Mouse (Mus musculus): Measurements from ENCODE around the gene Lefty2. TPM values are rescaled to one million over a fixed set of nuclear protein-coding genes. Genes with fewer than 3 reads are reported as not detected.

Lefty2 gene
- polyA plus RNA-seq, 1 experiment: not detected

DNA sequence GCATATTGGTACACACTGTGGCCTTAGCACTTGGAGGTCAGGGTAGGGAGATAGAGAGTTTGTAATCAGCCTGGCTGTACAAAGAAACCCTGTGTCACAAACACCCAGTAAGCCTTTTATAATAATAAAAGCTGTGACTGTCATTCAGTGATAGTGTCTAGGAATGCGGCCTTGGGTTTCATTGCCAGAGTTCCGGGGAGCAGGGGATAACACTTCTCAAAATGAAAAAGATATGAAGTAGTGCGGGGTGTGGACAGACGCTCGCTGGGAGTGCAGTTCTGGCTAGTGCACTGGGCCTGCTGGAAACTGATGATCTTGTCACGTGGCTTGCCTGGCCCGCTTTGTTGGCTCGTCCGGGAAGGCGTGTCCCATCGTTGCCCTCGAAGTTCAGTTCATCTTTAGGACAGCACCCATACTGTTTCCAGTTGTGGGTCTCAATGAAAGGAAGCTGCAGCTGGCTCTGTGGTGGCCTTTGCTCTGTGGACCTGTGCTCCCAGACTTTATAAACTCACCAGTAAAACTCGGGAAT lies 22.7 kb upstream of the Lefty2 start:
- no peak overlapping the region for H3K4me3 ChIP-seq (ENCODE audit: insufficient read depth, low read length)
- no peak overlapping the region for H3K27ac ChIP-seq (ENCODE audit: insufficient read depth, low read length)
- no peaks in the 10 kb centered on the region for H3K4me1 ChIP-seq (ENCODE audit: control insufficient read depth, insufficient read depth, low read length)
- TF ChIP-seq CTCF (IDR thresholded peaks at IDR 0.05; ENCODE audit: borderline replicate concordance, insufficient read depth, low read length): no peak
- no peak for TF ChIP-seq POLR2A (IDR thresholded peaks at IDR 0.05; ENCODE audit: low read depth, low read length)

DNA sequence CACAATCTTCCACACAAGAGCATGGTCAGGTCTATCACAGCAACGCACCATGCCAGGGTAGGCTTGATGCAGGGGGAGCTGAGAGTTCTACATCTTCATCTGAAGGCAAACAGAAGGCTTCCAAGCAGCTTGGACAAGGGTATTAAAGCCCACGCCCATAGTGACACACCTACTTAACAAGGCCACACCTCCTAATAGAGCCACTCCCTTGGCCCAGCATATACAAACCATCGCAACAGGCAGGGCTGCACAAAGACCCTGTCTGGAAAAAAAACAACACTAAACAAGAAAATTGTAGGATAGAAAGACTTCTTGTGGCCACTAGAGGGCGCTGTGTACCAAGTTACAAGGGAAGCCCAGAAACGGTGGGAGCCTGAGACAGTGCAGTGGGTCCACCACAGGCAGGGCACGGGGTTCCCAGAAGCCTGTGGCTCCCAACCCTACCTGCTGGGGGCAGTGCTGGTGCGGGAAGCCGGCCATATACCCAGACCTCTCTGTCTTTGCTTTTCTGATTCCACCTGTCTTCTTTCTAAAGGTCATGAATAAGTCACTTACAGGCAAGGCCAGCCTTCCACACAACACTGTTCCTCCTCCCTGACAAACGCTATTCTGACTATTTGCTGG lies 18.9 kb upstream of the Lefty2 start:
- Histone ChIP-seq H3K4me3 (ENCODE audit: insufficient read depth, low read length) (no peak overlapping the region), H3K27ac (ENCODE audit: insufficient read depth, low read length) (no peak overlapping the region), H3K4me1 (ENCODE audit: control insufficient read depth, insufficient read depth, low read length) (no peaks in the 10 kb centered on the region)
- TF ChIP-seq CTCF (IDR thresholded peaks at IDR 0.05; ENCODE audit: borderline replicate concordance, insufficient read depth, low read length) (peak; percentile 33; the same call in 1 of the 2 replicates), POLR2A (IDR thresholded peaks at IDR 0.05; ENCODE audit: low read depth, low read length) (no peak)

DNA sequence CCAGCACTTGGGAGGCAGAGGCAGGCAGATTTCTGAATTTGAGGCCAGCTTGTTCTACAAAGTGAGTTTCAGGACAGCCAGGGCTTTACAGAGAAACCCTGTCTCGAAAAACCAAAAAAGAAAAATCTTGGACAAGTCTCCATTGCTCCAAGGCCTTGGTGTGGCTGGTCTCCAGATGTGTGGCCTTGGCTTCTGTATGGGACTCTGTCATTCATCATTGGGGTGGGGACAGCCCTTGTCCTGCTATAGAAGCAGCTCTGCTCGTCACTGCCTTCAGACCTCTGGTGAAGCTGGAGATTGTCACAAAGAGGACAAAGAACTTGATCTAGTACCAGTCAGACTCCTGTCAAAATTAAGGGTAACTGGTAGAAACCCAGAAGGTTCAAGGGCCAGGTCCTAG lies 18.3 kb upstream of the Lefty2 start:
- Histone ChIP-seq H3K4me3 (ENCODE audit: insufficient read depth, low read length) (no peak overlapping the region), H3K4me1 (ENCODE audit: control insufficient read depth, insufficient read depth, low read length) (no peaks in the 10 kb centered on the region), H3K27ac (ENCODE audit: insufficient read depth, low read length) (no peak overlapping the region)
- TF ChIP-seq CTCF (IDR thresholded peaks at IDR 0.05; ENCODE audit: borderline replicate concordance, insufficient read depth, low read length) (no peak), POLR2A (IDR thresholded peaks at IDR 0.05; ENCODE audit: low read depth, low read length) (no peak)

DNA sequence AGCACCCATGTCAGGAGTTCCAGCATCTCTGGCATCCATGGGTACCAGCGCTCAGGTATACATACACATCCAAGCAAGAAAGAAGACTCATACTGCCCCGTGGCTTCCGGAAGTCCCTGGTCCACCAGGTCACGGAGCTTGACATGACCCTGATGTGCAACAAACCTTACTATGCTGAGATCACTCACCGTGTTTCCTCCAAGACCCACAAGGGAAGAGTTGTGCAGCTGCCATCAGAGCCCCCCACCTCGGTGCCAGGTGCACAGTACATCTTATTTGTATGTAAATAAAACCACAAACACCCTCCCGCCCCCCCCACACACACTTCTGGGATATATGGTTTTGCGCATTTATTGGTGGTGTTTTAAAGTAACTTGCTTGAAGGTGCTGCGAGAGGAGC lies 17.8 kb upstream of the Lefty2 start:
- TF ChIP-seq POLR2A (IDR thresholded peaks at IDR 0.05; ENCODE audit: low read depth, low read length) (no peak), CTCF (IDR thresholded peaks at IDR 0.05; ENCODE audit: borderline replicate concordance, insufficient read depth, low read length) (no peak)
- Histone ChIP-seq H3K4me1 (ENCODE audit: control insufficient read depth, insufficient read depth, low read length) (no peaks in the 10 kb centered on the region), H3K27ac (ENCODE audit: insufficient read depth, low read length) (no peak overlapping the region), H3K4me3 (ENCODE audit: insufficient read depth, low read length) (no peak overlapping the region)

GRCm38 (mm10) chr1:180877466-180877865 lies 15.4 kb upstream of the Lefty2 start:
- TF ChIP-seq POLR2A (IDR thresholded peaks at IDR 0.05; ENCODE audit: low read depth, low read length) (no peak), CTCF (IDR thresholded peaks at IDR 0.05; ENCODE audit: borderline replicate concordance, insufficient read depth, low read length) (no peak)
- H3K27ac ChIP-seq (ENCODE audit: insufficient read depth, low read length): no peak overlapping the region
- H3K4me3 ChIP-seq (ENCODE audit: insufficient read depth, low read length): no peak overlapping the region
- no peaks in the 10 kb centered on the region for H3K4me1 ChIP-seq (ENCODE audit: control insufficient read depth, insufficient read depth, low read length)

- TF ChIP-seq CTCF (IDR thresholded peaks at IDR 0.05; ENCODE audit: borderline replicate concordance, insufficient read depth, low read length) (no peak), POLR2A (IDR thresholded peaks at IDR 0.05; ENCODE audit: low read depth, low read length) (no peak)
- Histone ChIP-seq H3K4me1 (ENCODE audit: control insufficient read depth, insufficient read depth, low read length) (no peaks in the 10 kb centered on the region), H3K4me3 (ENCODE audit: insufficient read depth, low read length) (no peak overlapping the region), H3K27ac (ENCODE audit: insufficient read depth, low read length) (no peak overlapping the region)
Measured at GRCm38 (mm10) chr1:180881768-180882167, 11.1 kb upstream of the Lefty2 start.

GRCm38 (mm10) chr1:180883731-180884130 lies 9.2 kb upstream of the Lefty2 start:
- no peak for TF ChIP-seq POLR2A (IDR thresholded peaks at IDR 0.05; ENCODE audit: low read depth, low read length)
- no peak for TF ChIP-seq CTCF (IDR thresholded peaks at IDR 0.05; ENCODE audit: borderline replicate concordance, insufficient read depth, low read length)
- Histone ChIP-seq H3K4me1 (ENCODE audit: control insufficient read depth, insufficient read depth, low read length) (peaks cover 5% of the 10 kb centered on the region; the same call in 1 of the 2 replicates), H3K4me3 (ENCODE audit: insufficient read depth, low read length) (no peak overlapping the region), H3K27ac (ENCODE audit: insufficient read depth, low read length) (no peak overlapping the region)

GRCm38 (mm10) chr1:180884484-180884883 lies 8.4 kb upstream of the Lefty2 start:
- H3K4me1 ChIP-seq (ENCODE audit: control insufficient read depth, insufficient read depth, low read length): peaks cover 7% of the 10 kb centered on the region; the same call in 1 of the 2 replicates
- TF ChIP-seq CTCF (IDR thresholded peaks at IDR 0.05; ENCODE audit: borderline replicate concordance, insufficient read depth, low read length) (no peak), POLR2A (IDR thresholded peaks at IDR 0.05; ENCODE audit: low read depth, low read length) (no peak)
- no peak overlapping the region for H3K27ac ChIP-seq (ENCODE audit: insufficient read depth, low read length)
- H3K4me3 ChIP-seq (ENCODE audit: insufficient read depth, low read length): no peak overlapping the region

GRCm38 (mm10) chr1:180888556-180889042 lies 4.3 kb upstream of the Lefty2 start:
- Histone ChIP-seq H3K27ac (ENCODE audit: insufficient read depth, low read length) (no peak overlapping the region), H3K4me3 (ENCODE audit: insufficient read depth, low read length) (no peak overlapping the region), H3K4me1 (ENCODE audit: control insufficient read depth, insufficient read depth, low read length) (peaks cover 7% of the 10 kb centered on the region; the same call in 1 of the 2 replicates)
- no peak for TF ChIP-seq POLR2A (IDR thresholded peaks at IDR 0.05; ENCODE audit: low read depth, low read length)
- TF ChIP-seq CTCF (IDR thresholded peaks at IDR 0.05; ENCODE audit: borderline replicate concordance, insufficient read depth, low read length): no peak

DNA sequence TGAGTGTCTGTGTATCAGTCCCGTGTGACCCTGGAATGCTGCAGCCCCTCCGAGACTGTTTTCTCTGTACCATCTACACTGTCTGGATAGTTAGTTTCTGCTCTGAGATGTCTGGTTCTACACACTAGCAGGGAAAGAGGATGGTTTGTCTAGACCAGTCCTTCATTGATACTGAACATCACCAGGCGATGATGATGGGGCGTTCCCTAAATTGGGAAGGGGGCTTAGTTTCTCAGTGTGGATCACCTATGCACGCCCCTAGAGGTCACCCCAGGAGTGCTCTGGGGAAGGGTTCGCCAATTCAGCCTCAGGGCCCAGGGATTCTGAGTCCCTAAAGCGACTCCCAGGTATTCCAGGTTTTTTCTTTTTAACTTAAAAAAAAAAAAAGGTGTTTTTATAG lies 3.7 kb upstream of the Lefty2 start:
- no peak for TF ChIP-seq CTCF (IDR thresholded peaks at IDR 0.05; ENCODE audit: borderline replicate concordance, insufficient read depth, low read length)
- no peak for TF ChIP-seq POLR2A (IDR thresholded peaks at IDR 0.05; ENCODE audit: low read depth, low read length)
- Histone ChIP-seq H3K4me3 (ENCODE audit: insufficient read depth, low read length) (no peak overlapping the region), H3K4me1 (ENCODE audit: control insufficient read depth, insufficient read depth, low read length) (peaks cover 7% of the 10 kb centered on the region; the same call in 1 of the 2 replicates), H3K27ac (ENCODE audit: insufficient read depth, low read length) (no peak overlapping the region)
